Mouse (Mus musculus): Measurements from ENCODE around the gene Cyp4a12a. TPM values are rescaled to one million over a fixed set of nuclear protein-coding genes. Genes with fewer than 3 reads are reported as not detected.

Cyp4a12a gene
- polyA plus RNA-seq, 1 experiment from 2014 or later, result not detected

Other genes with a start within 250 kb of the Cyp4a12a start
- gene Tal1, start 242.6 kb upstream of the Cyp4a12a start, polyA plus RNA-seq (2015; fragmentation: Nextera tagmentation; extraction: Ambion mirVana), result 1.9 and 2.5 TPM in 2 replicates
- gene Pdzk1ip1, start 210.3 kb upstream of the Cyp4a12a start, polyA plus RNA-seq (2015; fragmentation: Nextera tagmentation; extraction: Ambion mirVana), result 99.9 and 117 TPM in 2 replicates
- gene Cyp4x1, start 164.8 kb upstream of the Cyp4a12a start, polyA plus RNA-seq (2015; fragmentation: Nextera tagmentation; extraction: Ambion mirVana), result 0.04 TPM in 1 of 2 replicates, not detected in the other
- not detected in 2 replicates for gene Cyp4a29, start 57.0 kb upstream of the Cyp4a12a start, polyA plus RNA-seq (2015; fragmentation: Nextera tagmentation; extraction: Ambion mirVana)
- not detected in 2 replicates for gene Cyp4a12b, start 112.6 kb downstream of the Cyp4a12a start, polyA plus RNA-seq (2015; fragmentation: Nextera tagmentation; extraction: Ambion mirVana)
- gene Cyp4a30b, start 153.6 kb downstream of the Cyp4a12a start, polyA plus RNA-seq (2015; fragmentation: Nextera tagmentation; extraction: Ambion mirVana), result not detected in 2 replicates
- 0.06 and 0.07 TPM in 2 replicates for gene Cyp4a14, start 197.1 kb downstream of the Cyp4a12a start, polyA plus RNA-seq (2015; fragmentation: Nextera tagmentation; extraction: Ambion mirVana)
- gene Cyp4a10, start 219.2 kb downstream of the Cyp4a12a start, polyA plus RNA-seq (2015; fragmentation: Nextera tagmentation; extraction: Ambion mirVana), result 0.07 TPM in 1 of 2 replicates, not detected in the other